Mouse (Mus musculus) gastrocnemius, adult 2 months (tissue): ENCODE measurements around the gene Gnat3. TPM values are rescaled to one million over a fixed set of nuclear protein-coding genes. Genes with fewer than 3 reads are reported as not detected.

ENCODE experiments used
- DNase-seq: peaks from one replicate; pipeline ENCODE4 v3.0.0; 2022
- H3K27ac ChIP-seq: fragments of 200-600 bp; 2 replicates; pipeline ENCODE4 v1.8.1; 2022; ENCODE audit warnings: mild to moderate bottlenecking
- H3K4me3 ChIP-seq: fragments of 200-600 bp; 2 replicates; pipeline ENCODE4 v1.8.1; 2022; ENCODE audit warnings: mild to moderate bottlenecking, moderate library complexity
- CTCF ChIP-seq: fragments of 200-600 bp; IDR thresholded peaks from 2 replicates; pipeline ENCODE4 v1.8.1; 2022; ENCODE audit warnings: antibody characterized with exemption, mild to moderate bottlenecking, moderate library complexity
- intact Hi-C: fragments of 180-260 bp; cut with DNase I; formaldehyde crosslinking; loops from one replicate; pipeline ENCODE4 v1.15.1; 2025
- total RNA-seq, 2 experiments: library from RNA; stranded (reverse); gene quantifications; 2 replicates each; pipeline ENCODE4 v1.2.3; 2021

Gene Gnat3
- total RNA-seq, 2 experiments from 2014 or later, result 0.17 TPM; not detected in 1

DNA sequence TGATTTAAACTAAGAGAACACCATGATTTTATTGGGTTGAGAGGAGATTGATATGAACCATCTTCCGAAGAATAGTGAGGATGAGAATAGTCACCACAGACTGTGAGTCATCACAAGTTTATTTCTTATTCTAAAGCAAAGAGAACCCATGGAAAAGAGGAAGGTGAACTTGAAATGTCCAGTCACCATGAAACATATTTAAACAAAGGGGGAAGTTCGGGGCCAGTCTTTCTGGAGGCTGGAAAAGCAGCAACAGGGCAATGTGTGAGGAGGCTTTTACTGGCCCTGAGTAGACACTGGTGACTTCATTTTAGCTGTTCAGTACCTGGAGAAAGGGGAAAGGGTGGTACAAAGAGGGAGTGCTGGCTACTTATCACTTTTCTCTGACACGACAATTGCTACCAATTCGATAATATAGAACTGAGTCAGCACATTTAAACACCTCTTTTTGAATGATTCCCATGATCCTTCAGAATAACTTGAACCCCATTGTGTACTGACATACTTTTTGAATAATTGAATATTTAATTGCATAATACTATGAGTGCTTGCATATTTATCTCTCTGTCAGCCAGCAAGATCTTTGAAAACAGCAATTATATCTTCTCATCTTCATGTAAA, 52.0 kb downstream of the Gnat3 start:
- TF ChIP-seq CTCF, result no peak
- Histone ChIP-seq H3K4me3 (no peak overlapping the region), H3K27ac (no peak overlapping the region)
- no peak for DNase-seq
- intact Hi-C loops, result no loop called here

DNA sequence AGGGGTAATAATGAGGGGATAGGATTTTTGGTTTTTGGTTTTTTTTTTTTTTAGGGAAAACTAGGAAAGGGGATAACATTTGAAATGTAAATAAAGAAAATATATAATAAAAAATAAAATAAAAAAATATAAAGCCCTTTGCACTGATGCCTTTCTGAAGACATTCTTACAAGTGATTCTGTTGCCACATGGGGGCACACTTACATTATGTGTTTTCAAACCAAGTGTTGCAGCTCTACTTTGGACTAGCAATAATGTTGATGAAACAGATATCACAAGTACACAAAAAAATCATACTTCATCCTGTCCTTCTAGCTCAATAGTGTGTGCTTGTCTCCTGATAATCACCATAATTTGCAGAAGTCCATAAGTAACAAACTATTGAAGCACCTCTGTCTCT, 61.0 kb downstream of the Gnat3 start:
- DNase-seq, result no peak
- TF ChIP-seq CTCF, result peak; percentile 52
- intact Hi-C loops, result no loop called here
- Histone ChIP-seq H3K4me3 (no peak overlapping the region), H3K27ac (no peak overlapping the region)

DNA sequence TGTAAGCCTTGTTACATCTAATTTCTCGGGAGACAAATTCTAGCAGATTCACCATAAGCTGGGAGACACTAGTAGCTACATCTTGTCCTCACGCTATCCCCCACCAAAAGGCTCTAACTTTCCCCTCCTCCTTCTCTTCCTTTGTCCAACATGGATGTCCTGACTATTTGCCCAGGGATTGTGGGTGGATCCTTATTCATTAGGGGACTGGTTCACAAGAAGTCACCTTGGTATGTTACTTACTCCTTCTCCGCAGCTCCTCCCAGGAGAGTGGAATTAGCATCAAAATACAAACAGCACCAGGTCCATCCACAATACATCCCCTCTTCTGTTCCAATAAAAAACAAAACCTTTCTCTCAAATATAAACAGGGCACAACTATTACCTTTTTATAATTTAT, 65.2 kb downstream of the Gnat3 start:
- H3K27ac ChIP-seq, result no peak overlapping the region

DNA sequence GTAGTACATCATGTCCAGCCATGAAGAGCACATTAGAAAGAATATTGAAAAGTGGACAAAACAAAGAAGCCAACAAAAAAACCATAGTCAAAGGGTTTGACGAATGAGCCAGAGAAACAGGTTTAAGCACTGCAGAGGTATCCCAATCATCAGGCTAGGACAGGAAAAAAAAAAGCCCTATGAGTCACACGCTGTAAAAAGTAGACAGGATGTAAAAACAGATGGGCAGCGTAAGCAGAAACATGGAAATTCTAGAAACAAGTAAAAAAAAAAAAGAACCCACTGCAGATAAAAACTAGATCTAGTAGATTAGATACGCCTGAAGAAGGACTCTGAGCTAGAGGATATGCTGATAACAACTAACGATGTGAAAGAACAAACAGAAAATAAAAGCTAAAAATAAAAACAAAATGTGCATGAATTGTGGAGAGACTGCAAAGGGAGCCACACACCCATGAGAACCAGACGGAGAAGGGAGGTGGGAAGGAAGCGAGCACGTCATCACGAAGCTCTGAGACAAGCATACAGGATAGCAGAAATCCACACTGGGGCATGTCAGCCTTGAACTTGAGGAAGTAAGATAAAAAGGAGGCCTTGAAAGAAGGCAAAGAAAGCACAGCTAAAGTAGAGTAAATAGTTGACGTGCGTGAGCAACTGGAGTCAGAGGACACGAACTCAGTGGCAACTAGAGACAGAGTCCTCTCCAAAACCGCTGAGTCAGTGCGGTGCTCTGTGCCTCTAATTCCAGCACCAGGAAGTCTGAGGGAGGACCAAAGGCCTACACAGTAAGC, 73.7 kb downstream of the Gnat3 start:
- peak; percentile 22 for DNase-seq
- intact Hi-C loops, result no loop called here
- no peak overlapping the region for H3K4me3 ChIP-seq
- peak overlapping the region; percentile 63 for H3K27ac ChIP-seq
- no peak for TF ChIP-seq CTCF

More for the DNA sequence above, 65.2 kb downstream of the Gnat3 start:
- intact Hi-C loops, result no loop called here
- no peak for TF ChIP-seq CTCF
- no peak for DNase-seq
- no peak overlapping the region for H3K4me3 ChIP-seq

DNA sequence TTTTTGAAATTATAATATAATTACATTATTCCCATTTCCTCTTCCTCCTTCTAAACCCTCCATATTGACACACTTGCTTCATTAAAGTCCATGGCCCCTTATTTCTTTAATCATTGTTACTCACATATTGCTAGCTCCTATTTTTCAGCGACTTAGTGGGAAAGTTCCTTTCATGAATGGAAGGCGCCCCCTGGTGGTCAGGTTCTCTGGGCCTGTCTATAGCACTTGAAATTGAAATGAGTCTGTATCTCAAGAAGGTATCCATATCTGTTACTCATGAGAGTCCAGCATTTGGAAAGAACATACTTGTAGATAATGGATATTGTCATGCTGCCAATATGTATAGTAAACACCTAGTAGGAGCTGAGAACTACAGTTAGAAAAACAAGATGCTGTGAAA, 80.7 kb downstream of the Gnat3 start:
- DNase-seq, result peak; percentile 80
- intact Hi-C loops, result loop anchor here (1.0 kb wide), 1 partner anchor 227 kb away; no protein-coding TSS in a partner anchor
- peak; percentile 89 for TF ChIP-seq CTCF
- Histone ChIP-seq H3K27ac (no peak overlapping the region), H3K4me3 (no peak overlapping the region)

DNA sequence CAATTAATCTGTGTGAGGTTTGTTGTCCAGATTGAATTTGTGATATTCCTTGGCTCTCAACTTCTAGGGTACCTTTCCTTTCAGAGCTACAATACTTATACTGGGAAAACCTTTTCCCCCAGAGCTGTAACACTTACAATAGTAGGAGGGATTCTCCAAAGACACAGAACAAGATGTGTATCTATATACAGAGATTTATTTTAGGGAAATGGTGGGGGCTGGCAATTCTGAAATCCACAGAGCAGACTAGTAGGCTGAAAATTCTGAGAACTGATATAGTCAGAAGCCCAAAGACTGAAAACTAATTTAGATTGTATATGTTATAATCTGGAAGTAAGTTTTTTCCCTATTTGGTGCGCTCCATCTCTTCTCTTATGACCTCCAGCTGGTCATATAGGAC, 86.5 kb downstream of the Gnat3 start:
- H3K4me3 ChIP-seq, result no peak overlapping the region
- TF ChIP-seq CTCF, result no peak
- H3K27ac ChIP-seq, result no peak overlapping the region
- no peak for DNase-seq
- intact Hi-C loops, result no loop called here

DNA sequence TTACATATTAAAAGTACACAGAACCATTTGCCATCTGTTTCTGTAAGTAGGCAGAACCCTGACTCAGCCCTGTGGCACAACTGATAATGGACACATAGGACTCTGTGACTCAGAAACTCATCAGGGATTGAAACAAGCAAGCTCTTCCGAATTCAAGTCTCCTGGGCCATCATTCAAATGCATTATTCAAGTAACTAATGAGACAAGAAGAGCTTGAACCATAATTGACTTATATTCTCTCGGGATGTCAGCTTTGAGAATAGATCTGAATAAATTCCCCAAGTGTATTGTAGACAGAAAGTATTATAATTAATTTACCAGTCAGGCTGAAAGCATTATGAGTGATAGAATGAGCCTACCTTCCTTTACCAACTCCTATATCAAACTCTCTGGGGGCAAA, 93.0 kb downstream of the Gnat3 start:
- intact Hi-C loops, result no loop called here
- H3K4me3 ChIP-seq, result no peak overlapping the region
- H3K27ac ChIP-seq, result no peak overlapping the region
- TF ChIP-seq CTCF, result no peak
- no peak for DNase-seq

Other genes starting within 250 kb of the Gnat3 start
- gene Cd36, start 73.7 kb upstream of the Gnat3 start, total RNA-seq, result 100 to 1,000 TPM; 237 to 443 TPM